Mouse (Mus musculus): ENCODE results near the gene Tsnax. TPM values are rescaled to one million over a fixed set of nuclear protein-coding genes. Genes with fewer than 3 reads are reported as not detected.

The Tsnax gene
- polyA plus RNA-seq, 1 experiment from 2014 or later: 143 TPM

DNA sequence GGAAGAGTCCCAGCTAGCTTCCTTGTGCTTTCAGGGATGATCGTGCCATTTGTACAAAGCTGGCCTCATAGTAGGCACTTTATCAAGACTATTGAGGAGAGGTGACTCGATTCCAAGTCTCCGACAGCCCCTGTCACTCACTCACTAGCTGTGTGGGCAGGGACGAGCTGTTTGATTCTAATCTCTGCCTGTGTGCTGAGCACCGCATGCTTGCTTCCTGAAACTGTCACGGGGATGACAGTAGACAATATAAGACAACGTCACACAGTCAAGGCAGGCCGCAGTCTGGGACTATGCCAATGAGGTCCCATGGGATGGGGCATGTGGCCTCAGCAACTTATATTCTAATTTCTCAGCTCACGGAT, 54.8 kb downstream of the Tsnax start:
- Histone ChIP-seq H3K27ac (replicated peaks; ENCODE audit: low read depth, low read length) (no peak overlapping the region; the same call in 1 of the 2 replicates), H3K4me1 (ENCODE audit: control insufficient read depth, insufficient read depth, low read length) (peaks cover 6% of the 10 kb centered on the region; the same call in 1 of the 2 replicates), H3K4me2 (ENCODE audit: low read depth, severe bottlenecking) (no peak overlapping the region), H3K9me3 (ENCODE audit: control insufficient read depth, low read length) (no peaks in the 10 kb centered on the region), H3K4me3 (ENCODE audit: low read depth, low read length) (no peak overlapping the region), H3K27me3 (ENCODE audit: control insufficient read depth, insufficient read depth, low read length) (no peaks in the 10 kb centered on the region), H3K36me3 (ENCODE audit: control insufficient read depth, insufficient read depth, low read length) (no peaks in the 10 kb centered on the region), H3K9ac (ENCODE audit: low read length) (no peak overlapping the region)
- ATAC-seq (ENCODE audit: insufficient number of reproducible peaks, low FRiP score, low TSS enrichment, low read depth) (no peak), DNase-seq (ENCODE audit: low spot score) (no peak)
- WGBS: 87% methylated on average over 9 of the region's 9 CpGs

DNA sequence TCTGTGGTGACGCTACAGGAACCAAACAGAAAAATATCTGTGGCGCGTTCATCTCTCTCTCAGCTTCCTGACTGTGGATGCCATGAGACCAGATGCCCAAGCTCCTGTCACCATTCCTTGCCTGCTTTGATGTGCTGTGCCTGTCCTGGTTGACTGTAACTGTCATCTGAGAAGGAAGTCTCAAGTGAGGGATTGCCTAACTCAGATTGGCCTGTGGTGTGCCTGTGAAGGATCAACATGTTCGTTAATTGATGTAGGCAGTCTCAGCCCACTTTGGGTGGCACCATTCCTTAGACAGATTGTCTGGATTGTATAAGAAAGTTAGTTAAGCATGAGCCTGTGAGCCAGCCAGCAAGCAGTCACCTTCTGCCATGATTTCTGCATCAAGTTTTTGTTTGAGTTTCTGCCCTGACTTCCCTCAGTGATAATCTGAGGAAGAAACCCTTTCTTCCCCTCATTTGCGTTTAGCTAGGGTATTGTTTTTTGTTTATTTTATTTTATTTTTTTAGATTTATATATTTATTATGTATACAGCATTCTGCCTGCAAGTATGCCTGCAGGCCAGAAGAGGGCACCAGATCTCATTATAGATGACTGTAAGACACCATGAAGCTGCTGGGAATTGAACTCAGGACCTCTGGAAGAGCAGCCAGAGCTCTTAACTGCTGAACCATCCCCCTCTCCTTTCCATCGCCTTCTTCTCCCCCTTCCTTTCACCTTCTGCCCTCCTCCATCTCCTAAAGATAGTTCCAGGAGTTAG, 55.5 kb downstream of the Tsnax start:
- Histone ChIP-seq H3K27ac (replicated peaks; ENCODE audit: low read depth, low read length) (no peak overlapping the region), H3K27me3 (ENCODE audit: control insufficient read depth, insufficient read depth, low read length) (no peaks in the 10 kb centered on the region), H3K4me2 (ENCODE audit: low read depth, severe bottlenecking) (no peak overlapping the region), H3K36me3 (ENCODE audit: control insufficient read depth, insufficient read depth, low read length) (no peaks in the 10 kb centered on the region), H3K9me3 (ENCODE audit: control insufficient read depth, low read length) (no peaks in the 10 kb centered on the region), H3K9ac (ENCODE audit: low read length) (no peak overlapping the region), H3K4me1 (ENCODE audit: control insufficient read depth, insufficient read depth, low read length) (peaks cover 6% of the 10 kb centered on the region; the same call in 1 of the 2 replicates), H3K4me3 (ENCODE audit: low read depth, low read length) (no peak overlapping the region)
- 88% methylated on average over 6 of the region's 6 CpGs for WGBS
- no peak for DNase-seq (ENCODE audit: low spot score)
- ATAC-seq (ENCODE audit: insufficient number of reproducible peaks, low FRiP score, low TSS enrichment, low read depth): no peak

DNA sequence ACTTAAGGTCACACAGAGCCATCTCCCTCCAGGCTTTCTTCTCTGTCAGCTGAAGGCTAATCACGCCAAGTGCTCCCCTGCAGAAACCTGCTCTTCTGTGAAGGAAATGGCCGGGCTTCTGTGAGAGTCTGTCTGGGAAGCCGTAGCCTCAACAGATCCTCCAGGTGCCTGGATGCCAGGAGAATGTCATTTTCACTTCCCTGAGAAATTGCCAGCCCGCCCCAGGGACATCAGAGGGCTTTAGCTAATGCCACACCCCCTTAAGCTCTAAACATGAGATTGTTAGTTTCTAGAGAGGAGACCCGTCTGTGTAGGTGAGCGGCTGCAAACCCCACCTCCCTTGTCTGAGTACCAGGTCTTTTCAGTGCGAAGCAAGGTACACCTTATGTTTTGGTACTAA, 56.5 kb downstream of the Tsnax start:
- no peaks in the 10 kb centered on the region for H3K36me3 ChIP-seq (ENCODE audit: control insufficient read depth, insufficient read depth, low read length)
- H3K27me3 ChIP-seq (ENCODE audit: control insufficient read depth, insufficient read depth, low read length): no peaks in the 10 kb centered on the region
- no peak overlapping the region for H3K4me2 ChIP-seq (ENCODE audit: low read depth, severe bottlenecking)
- ATAC-seq (ENCODE audit: insufficient number of reproducible peaks, low FRiP score, low TSS enrichment, low read depth) (no peak), DNase-seq (ENCODE audit: low spot score) (no peak)
- WGBS: 60% methylated on average over 7 of the region's 7 CpGs
- H3K4me1 ChIP-seq (ENCODE audit: control insufficient read depth, insufficient read depth, low read length): peaks cover 6% of the 10 kb centered on the region; the same call in 1 of the 2 replicates
- H3K9ac ChIP-seq (ENCODE audit: low read length): no peak overlapping the region; the same call in 1 of the 2 replicates
- H3K4me3 ChIP-seq (ENCODE audit: low read depth, low read length): no peak overlapping the region
- H3K27ac ChIP-seq (replicated peaks; ENCODE audit: low read depth, low read length): no peak overlapping the region
- no peaks in the 10 kb centered on the region for H3K9me3 ChIP-seq (ENCODE audit: control insufficient read depth, low read length)

DNA sequence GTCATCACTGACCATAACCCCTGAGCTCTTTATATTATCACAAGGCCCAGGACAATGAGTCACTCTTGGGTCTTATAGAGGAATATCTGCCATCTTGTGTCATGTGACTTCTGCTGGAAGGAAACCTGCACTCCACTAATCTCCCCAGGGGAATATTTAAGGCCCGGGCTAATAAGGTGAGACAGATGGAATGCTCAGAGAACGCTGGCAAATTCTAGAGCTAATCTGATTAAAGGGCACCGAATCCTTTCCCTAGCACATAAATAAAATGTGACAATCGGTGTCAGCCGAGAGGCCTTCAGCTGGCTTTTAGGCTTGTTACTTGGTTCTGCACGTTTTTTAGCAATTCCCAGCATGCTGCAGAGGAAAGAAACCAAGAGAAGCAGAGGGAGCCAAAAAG, 56.9 kb downstream of the Tsnax start:
- 38% methylated on average over 6 of the region's 6 CpGs for WGBS

DNA sequence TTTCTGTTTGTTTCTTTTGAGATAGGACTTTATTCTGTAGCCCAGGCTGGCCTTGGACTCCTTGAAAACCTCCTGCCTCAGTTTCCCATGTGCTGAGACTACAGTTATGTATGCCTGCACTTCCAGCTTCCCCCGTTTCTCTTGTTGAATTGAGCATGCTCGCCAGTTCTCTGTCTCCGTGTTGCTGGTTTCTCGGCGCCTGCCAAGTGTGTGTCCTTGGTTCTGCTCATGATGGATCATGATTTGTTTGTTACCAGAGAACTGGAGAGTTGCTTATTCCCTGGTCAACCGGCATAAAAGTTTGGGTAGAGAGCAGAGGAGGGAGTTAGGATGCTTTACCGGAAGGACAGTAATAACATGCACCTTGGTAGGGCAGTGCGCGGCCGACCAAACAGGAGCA, 61.3 kb downstream of the Tsnax start:
- Histone ChIP-seq H3K27me3 (ENCODE audit: control insufficient read depth, insufficient read depth, low read length) (no peaks in the 10 kb centered on the region), H3K4me2 (ENCODE audit: low read depth, severe bottlenecking) (no peak overlapping the region), H3K36me3 (ENCODE audit: control insufficient read depth, insufficient read depth, low read length) (no peaks in the 10 kb centered on the region), H3K27ac (replicated peaks; ENCODE audit: low read depth, low read length) (no peak overlapping the region), H3K9ac (ENCODE audit: low read length) (no peak overlapping the region), H3K9me3 (ENCODE audit: control insufficient read depth, low read length) (no peaks in the 10 kb centered on the region), H3K4me3 (ENCODE audit: low read depth, low read length) (no peak overlapping the region), H3K4me1 (ENCODE audit: control insufficient read depth, insufficient read depth, low read length) (0 out of 2 replicates have a peak, but pooled peaks cover 5% of the 10 kb centered on the region)
- no peak for DNase-seq (ENCODE audit: low spot score)
- ATAC-seq (ENCODE audit: insufficient number of reproducible peaks, low FRiP score, low TSS enrichment, low read depth): no peak
- WGBS: 93% methylated on average over 10 of the region's 10 CpGs

More for the DNA sequence above, 56.9 kb downstream of the Tsnax start:
- Histone ChIP-seq H3K36me3 (ENCODE audit: control insufficient read depth, insufficient read depth, low read length) (no peaks in the 10 kb centered on the region), H3K27me3 (ENCODE audit: control insufficient read depth, insufficient read depth, low read length) (no peaks in the 10 kb centered on the region), H3K9me3 (ENCODE audit: control insufficient read depth, low read length) (no peaks in the 10 kb centered on the region), H3K4me2 (ENCODE audit: low read depth, severe bottlenecking) (no peak overlapping the region), H3K9ac (ENCODE audit: low read length) (no peak overlapping the region), H3K27ac (replicated peaks; ENCODE audit: low read depth, low read length) (no peak overlapping the region), H3K4me3 (ENCODE audit: low read depth, low read length) (no peak overlapping the region), H3K4me1 (ENCODE audit: control insufficient read depth, insufficient read depth, low read length) (peaks cover 6% of the 10 kb centered on the region; the same call in 1 of the 2 replicates)
- no peak for ATAC-seq (ENCODE audit: insufficient number of reproducible peaks, low FRiP score, low TSS enrichment, low read depth)
- DNase-seq (ENCODE audit: low spot score): no peak

DNA sequence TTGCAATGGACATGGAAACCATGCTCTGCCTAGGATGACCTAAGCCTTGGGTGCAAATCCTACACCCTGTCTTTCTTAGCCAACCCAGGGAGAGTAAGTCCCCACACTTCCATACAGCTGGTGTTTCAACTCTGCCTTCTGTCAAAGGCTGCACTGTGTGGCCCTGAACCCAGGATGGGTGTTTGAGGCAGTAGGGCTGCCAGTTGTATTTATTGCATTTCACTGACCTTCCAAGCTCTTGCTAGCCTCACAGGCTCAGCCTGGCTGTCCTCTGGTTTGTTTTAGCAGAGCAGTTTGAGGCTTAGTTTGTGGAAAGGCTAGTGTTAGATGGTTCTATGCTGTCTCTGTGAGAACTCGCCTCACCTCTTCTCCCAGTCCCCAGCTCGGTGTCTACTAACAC, 61.8 kb downstream of the Tsnax start:
- no peak for DNase-seq (ENCODE audit: low spot score)
- Histone ChIP-seq H3K36me3 (ENCODE audit: control insufficient read depth, insufficient read depth, low read length) (no peaks in the 10 kb centered on the region), H3K4me1 (ENCODE audit: control insufficient read depth, insufficient read depth, low read length) (0 out of 2 replicates have a peak, but pooled peaks cover 5% of the 10 kb centered on the region), H3K4me3 (ENCODE audit: low read depth, low read length) (no peak overlapping the region), H3K27ac (replicated peaks; ENCODE audit: low read depth, low read length) (no peak overlapping the region), H3K27me3 (ENCODE audit: control insufficient read depth, insufficient read depth, low read length) (no peaks in the 10 kb centered on the region), H3K9ac (ENCODE audit: low read length) (no peak overlapping the region), H3K4me2 (ENCODE audit: low read depth, severe bottlenecking) (no peak overlapping the region), H3K9me3 (ENCODE audit: control insufficient read depth, low read length) (no peaks in the 10 kb centered on the region)
- 93% methylated on average over 2 of the region's 2 CpGs for WGBS
- no peak for ATAC-seq (ENCODE audit: insufficient number of reproducible peaks, low FRiP score, low TSS enrichment, low read depth)

DNA sequence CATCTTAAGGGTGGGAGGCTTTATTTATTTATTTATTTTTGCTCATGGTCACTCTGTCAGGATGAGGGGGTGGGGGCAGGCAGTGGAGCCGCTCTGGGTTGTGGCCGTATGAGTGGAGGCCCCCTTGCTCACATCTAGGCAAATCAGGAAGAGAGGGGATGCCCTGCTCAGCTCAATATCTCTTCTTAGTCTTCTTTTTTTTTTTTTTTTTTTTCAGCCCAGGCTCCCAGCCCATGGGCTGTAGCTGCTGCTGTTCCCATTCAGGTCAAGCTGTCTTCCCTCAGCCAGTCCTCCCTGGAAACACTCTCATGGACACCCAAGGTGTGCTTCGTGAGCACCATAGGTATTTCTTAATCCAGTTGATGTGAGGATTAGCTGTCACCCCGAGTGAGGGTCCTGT, 62.6 kb downstream of the Tsnax start:
- H3K4me2 ChIP-seq (ENCODE audit: low read depth, severe bottlenecking): no peak overlapping the region
- ATAC-seq (ENCODE audit: insufficient number of reproducible peaks, low FRiP score, low TSS enrichment, low read depth) (no peak), DNase-seq (ENCODE audit: low spot score) (no peak)
- H3K27me3 ChIP-seq (ENCODE audit: control insufficient read depth, insufficient read depth, low read length): no peaks in the 10 kb centered on the region
- 0 out of 2 replicates have a peak, but pooled peaks cover 5% of the 10 kb centered on the region for H3K4me1 ChIP-seq (ENCODE audit: control insufficient read depth, insufficient read depth, low read length)
- no peaks in the 10 kb centered on the region for H3K36me3 ChIP-seq (ENCODE audit: control insufficient read depth, insufficient read depth, low read length)
- WGBS: 85% methylated on average over 4 of the region's 4 CpGs
- no peak overlapping the region for H3K27ac ChIP-seq (replicated peaks; ENCODE audit: low read depth, low read length)
- no peak overlapping the region for H3K4me3 ChIP-seq (ENCODE audit: low read depth, low read length)
- H3K9me3 ChIP-seq (ENCODE audit: control insufficient read depth, low read length): no peaks in the 10 kb centered on the region
- no peak overlapping the region for H3K9ac ChIP-seq (ENCODE audit: low read length)

DNA sequence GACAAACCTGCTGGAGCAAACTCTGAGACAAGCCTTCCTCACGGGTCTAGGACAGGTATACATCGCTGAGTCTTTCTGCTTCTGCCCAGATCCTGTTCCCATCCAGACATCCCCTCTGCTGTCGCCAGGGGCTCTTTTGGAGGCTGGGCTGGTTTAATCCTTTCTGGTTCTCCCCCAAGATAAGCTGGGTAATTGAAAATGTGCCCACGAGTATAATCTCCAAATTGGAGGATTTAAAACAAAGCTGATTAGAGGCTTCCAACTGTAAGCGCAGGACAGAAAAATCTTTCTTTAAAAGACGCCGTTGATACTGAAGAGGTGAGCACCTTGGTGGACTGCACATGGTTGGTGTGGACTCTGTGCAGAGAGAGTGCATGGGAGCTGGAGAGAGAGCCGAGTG, 64.5 kb downstream of the Tsnax start:
- H3K9ac ChIP-seq (ENCODE audit: low read length): no peak overlapping the region
- no peaks in the 10 kb centered on the region for H3K27me3 ChIP-seq (ENCODE audit: control insufficient read depth, insufficient read depth, low read length)
- H3K4me2 ChIP-seq (ENCODE audit: low read depth, severe bottlenecking): no peak overlapping the region
- DNase-seq (ENCODE audit: low spot score) (no peak), ATAC-seq (ENCODE audit: insufficient number of reproducible peaks, low FRiP score, low TSS enrichment, low read depth) (no peak)
- no peaks in the 10 kb centered on the region for H3K9me3 ChIP-seq (ENCODE audit: control insufficient read depth, low read length)
- WGBS: 84% methylated on average over 8 of the region's 8 CpGs
- H3K4me1 ChIP-seq (ENCODE audit: control insufficient read depth, insufficient read depth, low read length): 0 out of 2 replicates have a peak, but pooled peaks cover 5% of the 10 kb centered on the region
- no peak overlapping the region for H3K4me3 ChIP-seq (ENCODE audit: low read depth, low read length)
- H3K27ac ChIP-seq (replicated peaks; ENCODE audit: low read depth, low read length): no peak overlapping the region
- no peaks in the 10 kb centered on the region for H3K36me3 ChIP-seq (ENCODE audit: control insufficient read depth, insufficient read depth, low read length)

All from limb, embryonic 11.5 days (tissue).